Mouse (Mus musculus) heart, adult 18-20 months (tissue): ENCODE data around the gene A430078G23Rik. TPM values are rescaled to one million over a fixed set of nuclear protein-coding genes. Genes with fewer than 3 reads are reported as not detected.
"Not testable (repeated sequence)": the region's sequence is repeated elsewhere in the genome, so short reads cannot be mapped to it uniquely, and the experiment has no call there.

Experiments used
- DNase-seq, 2 experiments: peaks; one replicate each; pipeline ENCODE4 v3.0.0; 2021 to 2022; ENCODE audit warnings: mixed read lengths in 1 of 2
- long read RNA-seq, 2 experiments: library from polyadenylated mRNA; stranded (forward); transcript quantifications; one replicate each; pipeline ENCODE4 v2.0.0; 2021
- total RNA-seq, 2 experiments: library from RNA; stranded (reverse); gene quantifications; 2 replicates each; pipeline ENCODE4 v1.2.3; 2021

Gene A430078G23Rik
- total RNA-seq = 1 to 10 TPM in 1 of 2 experiments, under 1 TPM in 1; 0.30 to 2.9 TPM
- long read RNA-seq, experiment 1 = 0 reads
- long read RNA-seq, experiment 2, partial matches to known transcripts = 0 of 1 reads
- long read RNA-seq, experiment 2, other reads (novel, unspliced or antisense) = 1 of 1 reads

DNA sequence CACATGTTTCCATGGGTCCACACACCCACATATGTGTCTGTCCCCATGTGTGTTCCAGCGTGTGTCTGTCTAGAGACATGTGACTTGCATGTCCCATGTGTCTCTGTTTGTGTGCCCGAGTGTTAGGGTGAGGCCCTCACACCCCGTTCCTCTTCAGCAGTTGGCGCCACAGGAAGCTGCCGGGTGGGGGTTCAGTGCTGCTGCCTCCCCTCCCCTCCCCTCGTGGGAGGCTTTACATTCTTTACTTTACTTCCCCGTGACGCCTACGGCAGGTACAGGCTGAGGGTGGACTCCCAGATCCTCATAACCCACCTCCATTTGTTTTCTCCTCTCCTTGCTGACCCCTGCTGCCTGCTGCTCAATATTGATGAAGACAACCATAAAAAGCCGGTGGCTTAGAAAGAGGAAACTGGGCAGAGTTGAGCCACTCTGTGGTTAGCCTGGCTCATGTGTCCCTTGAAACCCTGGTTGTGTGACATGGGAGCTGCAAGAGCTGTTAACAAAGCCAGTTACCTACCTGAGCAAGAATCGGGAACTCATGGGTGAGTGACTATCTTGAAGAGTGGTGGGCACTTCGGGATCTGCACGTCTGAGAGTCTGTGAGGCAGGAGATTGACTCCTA, at the start of gene A430078G23Rik:
TSS of gene A430078G23Rik (plus strand) at position 227 of the 622 bp plus-strand sequence.
- DNase-seq = peak; percentile 25 to 55

DNA sequence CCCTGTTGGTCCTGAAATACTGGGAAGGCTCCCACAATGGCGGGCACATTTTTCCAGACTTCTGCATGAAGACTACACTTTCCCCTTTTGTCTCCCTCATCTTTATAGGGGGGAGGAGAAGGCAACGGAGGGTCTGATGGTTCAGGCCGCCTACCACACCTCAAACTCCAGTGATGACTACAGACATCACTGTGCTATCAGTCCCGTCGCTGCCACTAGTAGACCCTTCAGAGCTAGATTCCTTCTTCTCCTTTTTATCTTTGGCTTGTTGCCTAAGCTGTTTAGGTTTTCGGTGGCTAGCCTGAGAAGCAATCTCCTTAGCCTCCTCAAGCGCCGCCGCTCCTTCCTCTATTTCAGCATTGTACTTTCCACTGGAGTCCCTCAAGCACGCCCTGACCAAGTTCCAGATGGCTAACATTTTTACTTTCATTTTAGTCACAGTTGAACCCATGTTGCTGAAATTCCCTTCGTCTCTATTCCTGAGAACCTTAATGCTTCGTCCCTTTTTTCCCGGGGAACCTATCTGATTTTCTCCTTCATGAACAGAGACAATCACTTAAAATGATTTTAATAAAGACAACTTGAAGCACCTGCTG, 44.9 kb upstream of the A430078G23Rik start:
- peak in 1 of 2 experiments; percentile 41 for DNase-seq

- no peak for DNase-seq
Measured at GRCm38 (mm10) chr8:3309636-3310035, 43.6 kb upstream of the A430078G23Rik start.

GRCm38 (mm10) chr8:3311482-3311881, 41.7 kb upstream of the A430078G23Rik start:
- DNase-seq = peak in 1 of 2 experiments; percentile 11

- DNase-seq = not testable (repeated sequence)
Measured at GRCm38 (mm10) chr8:3313417-3313816, 39.8 kb upstream of the A430078G23Rik start.

- DNase-seq = peak in 1 of 2 experiments; percentile 62
Measured at GRCm38 (mm10) chr8:3313843-3314242, 39.4 kb upstream of the A430078G23Rik start.

DNA sequence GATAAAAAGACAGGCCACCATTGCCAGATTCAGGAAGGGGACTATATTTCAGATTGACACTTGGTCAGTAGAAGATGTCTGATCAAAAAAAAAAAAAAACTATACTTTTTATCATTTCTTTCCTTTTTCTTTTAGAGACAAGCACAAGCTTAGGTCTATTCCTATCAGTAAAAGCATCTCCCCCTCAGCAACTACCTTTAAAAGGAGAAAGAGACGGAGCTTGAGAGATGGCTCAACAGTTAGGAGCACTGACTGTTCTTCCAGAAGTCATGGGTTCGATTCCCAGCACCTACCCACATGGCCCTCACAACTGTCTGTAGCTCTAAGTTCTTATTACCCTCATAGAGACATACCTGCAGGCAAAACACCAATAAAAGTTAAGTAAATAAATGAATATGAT, 38.9 kb upstream of the A430078G23Rik start:
- DNase-seq = no peak

GRCm38 (mm10) chr8:3316585-3316984, 36.6 kb upstream of the A430078G23Rik start:
- DNase-seq = no peak

DNA sequence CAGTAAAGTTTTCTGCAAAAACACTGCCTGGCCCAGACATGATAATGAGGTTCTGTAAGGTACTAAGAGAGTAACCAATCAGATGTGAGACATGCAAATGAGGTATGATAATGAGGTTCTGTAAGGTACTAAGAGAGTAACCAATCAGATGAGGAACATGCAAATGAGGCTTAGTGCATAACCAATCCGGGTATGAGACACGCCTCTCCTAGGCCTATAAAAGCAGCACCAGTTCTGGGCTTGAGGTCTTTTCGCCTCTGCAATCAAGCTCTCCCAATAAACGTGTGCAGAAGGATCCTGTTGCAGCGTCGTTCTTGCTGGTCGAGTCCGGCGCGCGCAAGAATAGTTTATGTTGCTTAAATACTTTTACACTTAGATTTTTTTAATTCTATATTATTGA, 33.9 kb upstream of the A430078G23Rik start:
- DNase-seq = not testable (repeated sequence)

DNA sequence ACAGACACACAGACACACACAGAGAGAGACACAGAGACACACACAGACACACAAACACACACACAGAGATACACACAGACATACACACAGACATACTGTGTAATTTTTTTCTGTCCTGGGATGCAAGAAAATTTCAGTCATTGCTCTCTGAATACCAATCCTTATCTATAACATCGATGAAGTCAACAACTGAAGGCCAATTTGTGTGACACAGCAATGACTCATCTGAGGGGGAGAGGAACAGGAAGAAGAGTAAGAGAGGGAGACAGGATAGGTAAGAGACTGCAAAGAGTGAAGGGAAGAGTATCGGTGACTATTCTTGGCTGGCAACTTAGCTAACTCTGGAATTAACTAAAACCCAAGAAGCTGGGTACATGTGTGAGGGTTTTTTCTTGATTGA, 29.0 kb upstream of the A430078G23Rik start:
- no peak for DNase-seq

GRCm38 (mm10) chr8:3327056-3327455, 26.2 kb upstream of the A430078G23Rik start:
- DNase-seq = no peak

- DNase-seq = no peak
Measured at GRCm38 (mm10) chr8:3327538-3328245, 25.5 kb upstream of the A430078G23Rik start.

DNA sequence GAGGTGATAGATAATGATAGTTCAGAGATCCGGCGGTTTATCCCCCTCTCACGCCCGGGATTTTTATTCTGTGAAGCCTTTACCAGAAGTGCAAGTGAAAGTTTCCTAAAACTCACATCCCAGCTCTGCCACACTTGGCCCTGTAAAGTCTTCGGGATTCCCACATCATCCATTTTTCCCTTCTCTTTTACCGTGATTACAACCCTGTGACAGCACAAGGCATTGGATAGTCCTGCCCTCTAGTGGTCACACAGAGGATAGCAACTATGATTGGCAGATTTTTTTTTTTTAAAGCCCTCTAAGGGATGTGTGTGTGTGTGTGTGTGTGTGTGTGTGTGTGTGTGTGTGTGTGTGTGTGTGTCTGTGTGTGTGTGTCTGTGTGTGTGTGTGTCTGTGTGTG, 22.6 kb upstream of the A430078G23Rik start:
- peak; percentile 33 to 74 for DNase-seq

- no peak for DNase-seq
Measured at GRCm38 (mm10) chr8:3331692-3332091, 21.5 kb upstream of the A430078G23Rik start.

GRCm38 (mm10) chr8:3335881-3336280, 17.3 kb upstream of the A430078G23Rik start:
- no peak for DNase-seq

DNA sequence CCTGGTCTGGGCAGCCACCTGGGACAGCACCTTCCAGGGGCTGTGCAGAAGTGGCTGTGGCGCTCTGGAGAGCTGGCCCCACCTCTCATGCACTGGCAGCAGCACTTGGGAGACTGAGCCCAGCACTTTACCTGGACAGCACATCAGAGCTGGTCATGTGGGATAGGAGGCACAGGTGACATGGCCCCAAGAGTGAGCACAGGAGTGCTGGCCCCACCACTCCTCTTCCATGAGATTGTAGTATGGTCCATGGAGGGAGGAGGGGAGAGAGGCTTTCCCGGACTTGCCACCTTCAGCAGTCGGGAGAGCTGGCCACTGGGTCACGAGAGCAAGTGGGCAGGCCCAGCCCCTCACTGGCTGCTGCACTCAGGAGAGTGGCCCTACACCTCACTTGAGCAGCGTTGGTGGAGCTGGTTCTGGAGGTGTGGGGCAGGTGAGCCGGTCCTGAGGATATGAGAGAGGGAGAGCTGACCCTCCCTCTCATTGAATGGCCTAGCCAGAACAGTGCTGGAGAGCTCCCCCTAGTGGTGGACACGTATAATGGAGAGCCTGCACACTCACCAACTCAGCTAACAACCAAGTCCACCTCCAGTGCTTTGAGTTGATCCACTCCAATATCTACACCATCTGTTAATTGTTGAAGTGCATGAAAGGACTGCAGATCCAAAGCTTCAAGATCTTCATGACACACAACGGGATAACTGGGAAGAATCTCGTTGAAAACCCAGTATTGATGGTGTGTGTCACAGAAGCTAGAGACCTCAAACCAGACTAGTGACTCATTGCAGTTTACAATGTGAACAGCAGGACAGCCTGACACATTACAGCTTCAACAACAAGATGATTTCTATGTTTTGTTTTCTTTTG, 16.3 kb upstream of the A430078G23Rik start:
- peak; percentile 47 to 71 for DNase-seq

GRCm38 (mm10) chr8:3337525-3337824, 15.7 kb upstream of the A430078G23Rik start:
- DNase-seq = not testable (repeated sequence)

DNA sequence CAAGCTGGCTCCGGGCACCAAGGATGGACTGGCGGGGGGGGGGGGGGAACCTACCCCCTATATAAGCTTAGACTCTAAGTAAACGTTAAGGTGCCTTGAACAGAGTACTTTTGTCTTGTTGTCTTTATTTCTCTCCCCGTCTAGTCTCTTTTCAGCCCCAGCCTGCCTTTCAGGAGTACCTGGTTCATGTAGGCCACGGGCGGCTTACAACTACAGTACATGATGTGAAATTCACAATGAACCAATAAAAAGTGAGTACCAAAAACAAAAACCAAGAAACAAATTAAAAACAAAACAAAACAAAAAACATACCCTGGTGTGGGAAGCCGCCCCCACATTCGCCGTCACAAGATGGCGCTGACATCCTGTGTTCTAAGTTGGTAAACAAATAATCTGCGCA, 15.2 kb upstream of the A430078G23Rik start:
- DNase-seq = no peak

- DNase-seq = not testable (repeated sequence)
Measured at GRCm38 (mm10) chr8:3340711-3341110, 12.5 kb upstream of the A430078G23Rik start.

DNA sequence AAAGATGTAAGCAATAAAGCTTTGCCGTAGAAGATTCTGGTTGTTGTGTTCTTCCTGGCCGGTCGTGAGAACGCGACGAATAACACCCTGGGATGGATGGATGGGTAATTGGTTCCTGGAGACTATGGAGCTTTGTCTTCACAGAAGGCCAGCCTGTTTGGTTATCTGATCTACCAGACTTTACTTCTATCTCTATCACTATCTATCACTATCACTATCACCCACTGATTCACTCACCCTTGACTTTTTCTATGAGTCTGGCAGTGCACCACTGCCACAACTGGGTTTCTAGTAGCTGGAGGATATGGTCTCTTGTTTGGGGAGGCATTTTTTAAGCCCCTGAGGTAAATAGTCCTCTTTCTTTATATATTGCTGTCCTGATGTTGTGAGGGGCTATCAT, 7.9 kb upstream of the A430078G23Rik start:
- DNase-seq = no peak

DNA sequence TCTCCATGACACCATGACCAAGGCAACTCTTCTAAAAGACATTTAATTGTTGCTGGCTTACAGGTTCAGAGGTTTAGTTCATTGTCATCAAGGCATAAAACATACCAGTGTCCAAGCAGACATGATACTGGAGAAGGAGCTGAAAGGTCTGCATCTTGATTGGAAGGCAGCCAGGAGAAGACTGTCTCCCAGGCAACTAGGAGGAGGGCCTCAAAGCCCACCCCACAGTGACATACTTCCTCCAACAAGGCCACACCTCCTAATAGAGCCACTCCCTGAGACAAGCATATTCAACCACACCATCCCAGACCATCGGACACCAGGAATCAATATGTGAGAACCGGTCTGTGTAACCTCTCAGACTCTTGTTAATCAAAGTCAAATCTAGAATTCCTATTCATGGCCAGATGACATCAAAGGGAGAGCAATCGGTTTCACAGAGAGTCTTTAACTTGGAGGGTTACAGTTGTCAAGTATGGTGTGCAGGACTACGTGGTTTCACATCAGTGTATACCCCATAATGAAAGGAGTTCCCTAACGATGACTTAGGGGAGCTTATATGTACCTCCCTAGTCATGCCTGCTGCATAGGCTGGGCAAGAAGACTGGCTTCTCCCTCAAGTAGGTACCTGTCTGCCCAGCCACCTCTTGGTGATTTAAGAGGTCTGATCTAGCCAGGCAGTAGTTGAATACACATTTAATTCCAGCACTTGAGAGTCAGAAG, 6.4 kb upstream of the A430078G23Rik start:
- no peak for DNase-seq
